Mouse (Mus musculus) embryonic facial prominence, embryonic 15.5 days (tissue): Measurements from ENCODE around the gene Ssbp4. TPM values are rescaled to one million over a fixed set of nuclear protein-coding genes. Genes with fewer than 3 reads are reported as not detected.
A peak's percentile ranks its signal among the peaks of the same experiment; 100 is the strongest.

ENCODE experiments used
- ATAC-seq: fragments of 200-750 bp; cut with Nextera tagmentation; 2 replicates; pipeline ENCODE4 v1.8.0; 2017; ENCODE audit warnings: low read depth, moderate TSS enrichment; ENCODE audit not compliant: insufficient number of reproducible peaks, low FRiP score, low TSS enrichment
- H3K27ac ChIP-seq: fragments of 300-500 bp; sonication (generic); replicated peaks from 2 replicates; pipeline ENCODE4 v1.5.1; 2015; ENCODE audit warnings: mild to moderate bottlenecking, inconsistent platforms
- H3K27me3 ChIP-seq: fragments of 300-500 bp; sonication (generic); 2 replicates; pipeline ENCODE4 v1.6.1; 2015; ENCODE audit warnings: inconsistent platforms
- H3K36me3 ChIP-seq: fragments of 300-500 bp; sonication (generic); 2 replicates; pipeline ENCODE4 v1.6.1; 2015; ENCODE audit warnings: mild to moderate bottlenecking, inconsistent platforms
- H3K4me1 ChIP-seq: fragments of 300-500 bp; sonication (generic); 2 replicates; pipeline ENCODE4 v1.6.1; 2015; ENCODE audit warnings: inconsistent platforms
- H3K4me2 ChIP-seq: fragments of 300-500 bp; sonication (generic); replicated peaks from 2 replicates; pipeline ENCODE4 v1.6.1; 2015; ENCODE audit warnings: mild to moderate bottlenecking, inconsistent platforms
- H3K4me3 ChIP-seq: fragments of 300-500 bp; sonication (generic); replicated peaks from 2 replicates; pipeline ENCODE4 v1.5.1; 2015; ENCODE audit warnings: mild to moderate bottlenecking, inconsistent platforms
- H3K9ac ChIP-seq: fragments of 300-500 bp; sonication (generic); 2 replicates; pipeline ENCODE4 v1.6.1; 2015; ENCODE audit warnings: inconsistent platforms
- H3K9me3 ChIP-seq: fragments of 300-500 bp; sonication (generic); replicated peaks from 2 replicates; pipeline ENCODE4 v1.6.1; 2016; ENCODE audit warnings: inconsistent platforms
- WGBS: fragments of 180-500 bp; shearing (Covaris S2); methylation state at CpG from one replicate; pipeline ENCODE4 v1.1.7; 2015; 5-methylcytosine and 5-hydroxymethylcytosine counted together
- polyA plus RNA-seq: library from polyadenylated mRNA; unstranded; fragments of >200 nt; fragmentation: Nextera tagmentation; extraction: Ambion mirVana; gene quantifications from 2 replicates; pipeline ENCODE4 v1.2.1, GENCODE M21; 2015

Gene Ssbp4
- 127 and 130 TPM in 2 replicates for polyA plus RNA-seq

DNA sequence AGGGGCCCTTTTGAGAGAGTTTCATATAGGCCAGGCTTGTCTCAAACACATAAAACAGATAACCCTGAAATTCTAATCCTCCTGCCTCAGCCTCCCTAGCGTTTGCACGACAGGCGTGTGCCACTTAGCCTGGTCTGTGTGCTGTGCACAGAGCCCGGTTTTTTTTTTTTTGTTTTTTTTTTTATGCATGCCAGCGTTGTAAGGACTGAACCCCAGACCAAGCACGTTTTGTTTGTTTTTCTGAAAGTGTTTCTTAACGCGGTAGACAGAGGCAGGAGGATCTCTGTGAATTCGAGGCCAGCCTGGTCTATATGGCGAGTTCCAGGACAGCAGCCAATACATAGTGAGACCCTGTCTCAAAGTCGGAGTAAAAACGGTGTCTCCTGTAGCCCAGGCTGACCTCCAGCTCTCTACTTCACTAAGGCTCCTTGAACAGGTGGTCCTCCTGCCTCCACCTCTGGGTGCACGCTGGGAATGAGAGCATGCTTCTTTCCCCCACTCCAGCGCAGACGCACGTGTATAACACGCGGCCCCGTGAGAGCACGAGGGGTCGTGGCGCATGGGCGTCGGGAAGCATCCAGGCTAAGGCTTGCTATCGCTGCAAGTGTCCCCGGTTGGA is at the start of gene Ssbp4:
Gene Ssbp4, minus strand, starts transcription at position 124 of the 619 bp plus-strand sequence.
- Histone ChIP-seq H3K4me1 (peaks cover 64% of the 10 kb centered on the region), H3K27ac (peak within 1 kb of the TSS; percentile 98), H3K36me3 (no peaks in the 10 kb centered on the region), H3K9ac (peak within 1 kb of the TSS; percentile 82), H3K4me2 (peak within 1 kb of the TSS; percentile 95), H3K4me3 (peak within 1 kb of the TSS; percentile 87), H3K27me3 (no peaks in the 10 kb centered on the region), H3K9me3 (no peaks in the 10 kb centered on the region)
- ATAC-seq: no peak
- 3% methylated on average over 26 of the region's 26 CpGs for WGBS

DNA sequence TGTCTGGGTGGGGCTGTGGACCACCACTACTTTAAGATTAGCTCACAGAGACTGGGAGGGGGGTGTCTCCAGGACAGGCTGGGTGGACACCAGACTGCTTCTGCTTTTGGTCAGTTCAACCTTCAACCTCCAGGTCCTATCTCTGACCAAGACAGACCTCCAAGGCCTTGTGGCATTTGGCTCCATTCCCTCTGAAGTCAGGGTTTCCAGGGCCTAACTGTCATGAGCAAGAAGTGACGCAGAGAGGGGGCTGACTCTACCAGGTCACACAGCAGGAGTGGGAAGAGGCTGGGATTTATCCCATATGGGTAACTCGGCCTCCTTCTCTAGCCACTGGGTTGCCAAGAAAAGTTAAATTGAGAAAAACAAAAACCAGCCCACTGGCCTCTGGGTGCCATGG is 49.1 kb upstream of the Ssbp4 start:
- peak overlapping the region; percentile 96; the same call in 1 of the 2 replicates for H3K4me2 ChIP-seq
- H3K4me3 ChIP-seq: no peak overlapping the region
- WGBS: 83% methylated on average over 2 of the region's 2 CpGs
- H3K4me1 ChIP-seq: peaks cover 26% of the 10 kb centered on the region
- H3K9me3 ChIP-seq: no peaks in the 10 kb centered on the region
- peaks cover 27% of the 10 kb centered on the region for H3K36me3 ChIP-seq
- no peaks in the 10 kb centered on the region for H3K27me3 ChIP-seq
- no peak for ATAC-seq
- no peak overlapping the region for H3K27ac ChIP-seq
- H3K9ac ChIP-seq: no peak overlapping the region

DNA sequence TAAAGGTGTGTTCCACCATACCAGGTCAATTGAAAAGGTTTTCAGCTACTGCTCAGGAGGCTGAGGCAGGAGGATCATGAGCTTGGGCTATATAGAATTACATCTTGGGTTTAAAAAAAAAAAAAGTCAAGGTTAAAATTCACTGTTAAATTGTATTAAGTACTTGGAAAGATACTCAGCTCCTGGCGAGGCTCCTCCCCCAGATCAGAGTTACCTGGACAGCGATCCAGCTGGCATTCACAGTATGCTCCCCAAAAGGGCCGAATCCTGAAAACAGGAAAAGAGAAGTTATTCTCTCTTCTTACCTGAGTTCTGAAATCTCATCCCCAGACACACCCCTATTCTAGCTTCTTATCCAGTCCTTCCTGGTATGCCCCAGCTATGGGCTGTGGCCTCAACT is 48.5 kb upstream of the Ssbp4 start:
- WGBS: 94% methylated on average over 3 of the region's 3 CpGs
- Histone ChIP-seq H3K27me3 (no peaks in the 10 kb centered on the region), H3K9me3 (no peaks in the 10 kb centered on the region), H3K27ac (no peak overlapping the region), H3K4me3 (no peak overlapping the region), H3K4me2 (no peak overlapping the region), H3K36me3 (peaks cover 30% of the 10 kb centered on the region), H3K9ac (no peak overlapping the region), H3K4me1 (peaks cover 26% of the 10 kb centered on the region)
- ATAC-seq: no peak

DNA sequence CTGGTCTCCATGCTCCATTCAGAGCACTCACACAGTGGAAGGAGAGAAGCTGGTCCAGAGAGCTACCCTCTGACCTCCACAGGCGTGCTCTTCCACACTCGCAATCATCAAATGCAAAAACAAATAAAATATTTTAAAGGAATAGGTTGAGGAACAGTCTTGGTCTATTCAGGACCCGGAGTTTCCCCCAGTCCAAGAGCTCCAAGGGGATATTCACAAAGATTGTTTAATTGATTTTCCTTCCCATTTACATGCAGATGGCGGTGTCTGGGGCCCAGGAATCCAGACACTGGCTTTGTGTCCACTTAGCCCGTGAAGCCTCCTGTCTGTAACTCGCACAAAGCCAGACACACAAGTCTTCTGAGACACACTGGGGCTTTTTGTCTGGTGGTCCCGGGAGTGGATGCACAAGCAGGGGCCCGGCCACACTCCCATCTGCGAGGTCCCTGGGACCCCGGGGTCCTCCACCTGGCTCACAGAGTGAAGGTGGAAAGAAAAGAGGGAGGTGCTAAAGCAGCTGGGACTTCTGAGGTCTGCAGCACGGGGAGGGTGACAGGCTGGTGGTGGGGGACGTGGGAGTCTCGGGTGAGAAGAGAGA is 47.6 kb upstream of the Ssbp4 start:
- H3K4me3 ChIP-seq: no peak overlapping the region
- H3K27ac ChIP-seq: no peak overlapping the region
- no peaks in the 10 kb centered on the region for H3K27me3 ChIP-seq
- no peak for ATAC-seq
- peaks cover 26% of the 10 kb centered on the region for H3K4me1 ChIP-seq
- H3K9ac ChIP-seq: no peak overlapping the region
- no peaks in the 10 kb centered on the region for H3K9me3 ChIP-seq
- 69% methylated on average over 13 of the region's 13 CpGs for WGBS
- no peak overlapping the region for H3K4me2 ChIP-seq
- peaks cover 38% of the 10 kb centered on the region for H3K36me3 ChIP-seq

DNA sequence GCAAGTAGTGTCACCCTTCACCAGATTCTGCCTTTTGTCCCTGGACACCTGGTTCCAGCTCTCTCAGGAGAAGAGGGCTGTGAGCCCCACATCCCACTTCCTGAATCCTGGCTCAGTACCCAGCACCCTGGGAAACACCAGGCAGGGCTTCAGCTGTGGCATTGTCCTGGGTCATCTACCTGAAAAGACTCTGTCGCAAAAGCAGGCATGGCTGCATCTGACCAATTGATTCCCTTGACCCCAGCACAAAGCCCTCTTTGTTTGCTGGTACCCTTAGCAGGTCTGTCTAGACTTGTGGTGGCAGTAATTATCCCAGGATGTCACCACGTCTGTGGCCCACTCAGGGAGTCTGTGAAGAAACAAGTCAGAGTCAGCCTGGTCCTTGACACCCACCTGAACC is 46.8 kb upstream of the Ssbp4 start:
- Histone ChIP-seq H3K4me1 (peaks cover 24% of the 10 kb centered on the region), H3K4me2 (no peak overlapping the region), H3K27me3 (no peaks in the 10 kb centered on the region), H3K36me3 (peaks cover 46% of the 10 kb centered on the region), H3K27ac (no peak overlapping the region), H3K9me3 (no peaks in the 10 kb centered on the region), H3K4me3 (no peak overlapping the region), H3K9ac (no peak overlapping the region)
- WGBS: 22% methylated on average over 2 of the region's 2 CpGs
- ATAC-seq: no peak

DNA sequence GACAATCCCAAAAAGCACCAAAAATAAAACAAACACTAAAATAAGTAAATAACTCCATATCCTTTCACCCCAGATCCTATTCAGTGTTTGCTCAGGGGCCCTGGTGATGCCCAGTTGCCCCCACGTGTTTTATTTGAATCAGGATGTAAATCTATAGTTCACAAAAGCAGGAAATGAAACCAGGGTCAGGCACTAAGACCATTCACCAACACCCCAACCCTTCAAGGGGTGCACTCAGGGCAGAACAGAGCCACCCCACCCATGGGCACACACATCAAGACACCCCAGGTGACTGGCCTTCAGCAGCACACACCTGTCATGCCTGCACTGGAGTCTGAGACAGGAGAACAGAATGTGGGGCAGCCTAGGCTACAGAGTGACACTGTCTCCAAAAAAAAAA is 45.4 kb upstream of the Ssbp4 start:
- Histone ChIP-seq H3K27ac (no peak overlapping the region), H3K4me1 (peaks cover 24% of the 10 kb centered on the region), H3K9ac (no peak overlapping the region), H3K4me3 (no peak overlapping the region), H3K27me3 (no peaks in the 10 kb centered on the region), H3K4me2 (no peak overlapping the region), H3K9me3 (no peaks in the 10 kb centered on the region), H3K36me3 (peaks cover 51% of the 10 kb centered on the region)
- 74% methylated on average over 1 of the region's 1 CpGs for WGBS
- no peak for ATAC-seq

DNA sequence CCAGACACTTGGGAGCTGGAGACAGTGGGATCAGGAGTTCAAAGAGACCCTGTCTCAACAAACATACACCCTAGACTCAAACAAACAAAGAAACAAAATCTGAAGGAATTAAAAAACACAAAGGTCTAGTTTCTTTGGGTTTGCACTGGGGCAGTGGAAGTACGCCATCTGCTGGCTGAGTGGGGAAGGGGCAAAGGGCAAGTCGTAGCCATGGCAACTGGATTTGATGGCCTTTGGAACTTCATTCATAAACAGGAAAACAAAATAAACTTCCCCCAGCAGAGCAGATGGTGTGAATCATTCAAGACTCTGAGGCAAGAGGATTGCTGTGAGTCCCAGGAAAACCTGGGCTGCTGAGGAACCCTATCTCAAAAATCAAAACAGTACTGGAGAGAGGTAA is 44.6 kb upstream of the Ssbp4 start:
- WGBS: 61% methylated on average over 2 of the region's 2 CpGs

DNA sequence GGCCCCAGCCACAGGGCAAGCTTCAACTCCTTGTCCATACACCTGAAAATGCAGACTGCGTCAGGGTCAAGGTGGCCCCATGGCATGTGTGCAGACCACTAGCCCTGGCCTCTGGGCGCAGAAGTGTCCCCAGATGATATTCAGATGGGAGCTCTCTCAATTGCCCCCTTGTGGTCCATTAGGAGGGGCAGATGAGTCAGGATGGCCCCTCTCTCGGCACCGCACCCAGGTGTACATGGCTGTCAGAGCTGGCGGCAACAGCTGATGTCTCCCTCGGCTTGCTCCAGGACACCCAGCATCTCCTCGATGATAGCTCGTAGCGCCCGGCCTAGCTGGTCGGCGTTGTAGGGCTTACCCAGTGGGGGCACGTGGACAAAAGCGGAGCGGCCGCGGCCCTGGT is 41.7 kb upstream of the Ssbp4 start:
- ATAC-seq: no peak
- Histone ChIP-seq H3K27ac (0 out of 2 replicates have a peak overlapping the region, but pooled peaks have one; percentile 60), H3K36me3 (peaks cover 38% of the 10 kb centered on the region)

More for the DNA sequence above, 44.6 kb upstream of the Ssbp4 start:
- no peak overlapping the region for H3K27ac ChIP-seq
- peaks cover 51% of the 10 kb centered on the region for H3K36me3 ChIP-seq
- H3K9ac ChIP-seq: no peak overlapping the region
- no peak overlapping the region for H3K4me2 ChIP-seq
- no peak overlapping the region for H3K4me3 ChIP-seq
- no peaks in the 10 kb centered on the region for H3K9me3 ChIP-seq
- peaks cover 17% of the 10 kb centered on the region for H3K4me1 ChIP-seq
- no peaks in the 10 kb centered on the region for H3K27me3 ChIP-seq
- no peak for ATAC-seq

DNA sequence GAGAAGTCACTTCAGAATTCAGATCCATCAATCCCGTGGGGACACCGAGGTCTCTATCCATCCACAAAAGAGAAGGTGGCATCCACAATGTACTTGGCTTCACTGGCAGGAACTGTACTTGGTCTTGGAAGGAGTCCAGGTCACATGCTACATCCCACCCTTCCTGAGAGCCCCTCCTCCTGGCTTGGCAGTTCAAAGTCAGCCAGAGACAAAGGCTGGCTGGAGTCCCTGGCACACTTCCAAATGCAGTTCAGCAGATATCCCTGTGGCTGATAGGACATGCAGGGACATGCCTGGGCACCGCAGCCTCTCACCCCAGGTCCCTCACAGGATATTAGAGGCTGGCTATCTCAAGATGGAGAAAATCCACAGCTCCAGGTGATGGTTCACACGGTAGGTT is 40.7 kb upstream of the Ssbp4 start:
- ATAC-seq: peak; percentile 43; the same call in 1 of the 2 replicates
- H3K9ac ChIP-seq: no peak overlapping the region
- H3K27me3 ChIP-seq: no peaks in the 10 kb centered on the region
- H3K36me3 ChIP-seq: peaks cover 28% of the 10 kb centered on the region
- H3K27ac ChIP-seq: peak overlapping the region; percentile 60
- H3K4me3 ChIP-seq: no peak overlapping the region
- WGBS: 49% methylated on average over 4 of the region's 4 CpGs
- no peaks in the 10 kb centered on the region for H3K9me3 ChIP-seq
- no peak overlapping the region for H3K4me2 ChIP-seq
- peaks cover 26% of the 10 kb centered on the region for H3K4me1 ChIP-seq

More for the DNA sequence above, 41.7 kb upstream of the Ssbp4 start:
- Histone ChIP-seq H3K4me1 (peaks cover 26% of the 10 kb centered on the region), H3K9me3 (no peaks in the 10 kb centered on the region), H3K4me3 (no peak overlapping the region), H3K27me3 (no peaks in the 10 kb centered on the region), H3K9ac (no peak overlapping the region), H3K4me2 (no peak overlapping the region)
- 94% methylated on average over 17 of the region's 17 CpGs for WGBS

DNA sequence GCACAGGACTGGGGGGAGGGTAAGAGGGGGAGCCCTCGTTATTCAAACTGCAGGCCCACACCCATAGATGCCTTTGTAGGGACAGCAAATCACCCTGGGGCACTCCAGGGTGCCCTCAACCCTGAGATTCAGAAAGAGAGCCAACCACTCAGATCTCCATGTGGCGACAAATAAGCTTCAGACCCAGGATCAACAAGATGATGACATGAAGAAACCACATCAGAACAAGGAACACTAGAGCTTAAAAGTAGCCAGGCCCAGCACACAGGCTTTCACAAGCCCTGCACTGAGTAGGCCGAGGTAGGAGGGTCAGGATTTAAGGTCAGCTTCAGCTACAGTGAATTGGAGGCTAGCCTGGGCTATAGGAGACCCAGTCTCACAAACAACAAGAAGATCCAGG is 40.2 kb upstream of the Ssbp4 start:
- Histone ChIP-seq H3K27ac (peak overlapping the region; percentile 7; the same call in 1 of the 2 replicates), H3K36me3 (peaks cover 28% of the 10 kb centered on the region), H3K4me2 (no peak overlapping the region), H3K27me3 (no peaks in the 10 kb centered on the region), H3K9me3 (no peaks in the 10 kb centered on the region), H3K9ac (no peak overlapping the region), H3K4me3 (no peak overlapping the region), H3K4me1 (peaks cover 26% of the 10 kb centered on the region)
- 44% methylated on average over 3 of the region's 3 CpGs for WGBS
- ATAC-seq: no peak

DNA sequence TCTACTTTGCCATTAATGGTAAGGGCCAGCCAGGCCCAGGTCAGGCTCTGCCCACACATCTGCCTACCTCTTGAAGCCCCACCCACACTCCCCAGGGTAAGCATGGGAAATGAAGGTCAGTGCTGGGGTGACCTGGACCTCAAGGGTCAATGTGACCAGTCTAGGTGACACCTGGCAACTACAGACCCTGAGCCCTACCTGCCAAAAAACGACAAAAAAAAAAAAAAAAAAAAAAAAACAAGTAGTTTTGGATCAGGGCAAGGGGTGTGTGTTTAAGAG is 39.4 kb upstream of the Ssbp4 start:
- Histone ChIP-seq H3K4me2 (no peak overlapping the region), H3K9ac (no peak overlapping the region), H3K27me3 (no peaks in the 10 kb centered on the region), H3K4me3 (no peak overlapping the region), H3K27ac (no peak overlapping the region), H3K9me3 (no peaks in the 10 kb centered on the region), H3K36me3 (peaks cover 24% of the 10 kb centered on the region), H3K4me1 (peaks cover 26% of the 10 kb centered on the region)
- WGBS: 15% methylated on average over 1 of the region's 1 CpGs
- no peak for ATAC-seq
